Mouse (Mus musculus) neural tube, embryonic 14.5 days (tissue): ENCODE results near the gene Olfr951. TPM values are rescaled to one million over a fixed set of nuclear protein-coding genes. Genes with fewer than 3 reads are reported as not detected.

Source experiments
- ATAC-seq: fragments of 200-750 bp; cut with Nextera tagmentation; 2 replicates; pipeline ENCODE4 v1.8.0; 2017; ENCODE audit warnings: low read depth, mild to moderate bottlenecking, moderate TSS enrichment, moderate library complexity
- H3K27ac ChIP-seq: fragments of 300-500 bp; sonication (generic); 2 replicates; pipeline ENCODE4 v1.5.1; 2014; ENCODE audit warnings: low read depth, mild to moderate bottlenecking, control low read depth, low read length, moderate library complexity, mixed read lengths
- H3K27me3 ChIP-seq: fragments of 300-500 bp; sonication (generic); 2 replicates; pipeline ENCODE4 v1.6.1; 2014; ENCODE audit warnings: low read length; ENCODE audit not compliant: control insufficient read depth, insufficient read depth
- H3K36me3 ChIP-seq: fragments of 300-500 bp; sonication (generic); 2 replicates; pipeline ENCODE4 v1.6.1; 2014; ENCODE audit warnings: low read length, mixed read lengths; ENCODE audit not compliant: control insufficient read depth, insufficient read depth
- H3K4me1 ChIP-seq: fragments of 300-500 bp; sonication (generic); 2 replicates; pipeline ENCODE4 v1.6.1; 2014; ENCODE audit warnings: low read length; ENCODE audit not compliant: control insufficient read depth, insufficient read depth
- H3K4me2 ChIP-seq: fragments of 300-500 bp; sonication (generic); 2 replicates; pipeline ENCODE4 v1.6.1; 2014; ENCODE audit warnings: mild to moderate bottlenecking, low read depth, low read length, control low read depth
- H3K4me3 ChIP-seq: fragments of 300-500 bp; sonication (generic); 2 replicates; pipeline ENCODE4 v1.5.1; 2014; ENCODE audit warnings: low read depth, low read length, control low read depth, mixed read lengths
- H3K9ac ChIP-seq: fragments of 300-500 bp; sonication (generic); replicated peaks from 2 replicates; pipeline ENCODE4 v1.6.1; 2014; ENCODE audit warnings: low read depth, mild to moderate bottlenecking, control low read depth, low read length, mixed read lengths
- H3K9me3 ChIP-seq: fragments of 300-500 bp; sonication (generic); 2 replicates; pipeline ENCODE4 v1.6.1; 2016; ENCODE audit warnings: low read length; ENCODE audit not compliant: control insufficient read depth
- WGBS: fragments of 180-500 bp; shearing (Covaris S2); extraction: QIAGEN DNeasy Blood & Tissue Kit; methylation state at CpG from one replicate; pipeline ENCODE4 v1.1.7; 2014; 5-methylcytosine and 5-hydroxymethylcytosine counted together
- polyA plus RNA-seq: library from polyadenylated mRNA; unstranded; fragments of >200 nt; fragmentation: Nextera tagmentation; extraction: Ambion mirVana; gene quantifications from 2 replicates; pipeline ENCODE4 v1.2.1, GENCODE M21; 2014

Gene Olfr951
- polyA plus RNA-seq: not detected in 2 replicates

- no peak within 1 kb of the TSS for H3K27ac ChIP-seq
- no peak within 1 kb of the TSS for H3K4me2 ChIP-seq
- no peaks in the 10 kb centered on the region for H3K9me3 ChIP-seq
- ATAC-seq: no peak
- no peaks in the 10 kb centered on the region for H3K27me3 ChIP-seq
- H3K36me3 ChIP-seq: no peaks in the 10 kb centered on the region
- 94% methylated on average over 2 of the region's 2 CpGs for WGBS
- no peak within 1 kb of the TSS for H3K9ac ChIP-seq
- no peaks in the 10 kb centered on the region for H3K4me1 ChIP-seq
- no peak within 1 kb of the TSS for H3K4me3 ChIP-seq
Measured at GRCm38 (mm10) chr9:39387110-39387509, at the start of gene Olfr951. Gene Olfr951 (plus strand): TSS chr9:39387410.

GRCm38 (mm10) chr9:39427048-39427447 is 39.8 kb downstream of the Olfr951 start, which contains the start of gene Olfr952:
Gene Olfr952 (minus strand): TSS chr9:39427148.
- no peak for ATAC-seq
- no peak within 1 kb of the TSS for H3K4me3 ChIP-seq
- H3K4me1 ChIP-seq: no peaks in the 10 kb centered on the region
- no peak within 1 kb of the TSS for H3K4me2 ChIP-seq
- H3K9me3 ChIP-seq: no peaks in the 10 kb centered on the region
- no peak within 1 kb of the TSS for H3K9ac ChIP-seq
- no peaks in the 10 kb centered on the region for H3K27me3 ChIP-seq
- no peaks in the 10 kb centered on the region for H3K36me3 ChIP-seq
- no peak within 1 kb of the TSS for H3K27ac ChIP-seq

Other genes with a start within 250 kb of the Olfr951 start
- gene Olfr943, start 221.1 kb upstream of the Olfr951 start, polyA plus RNA-seq: not detected in 2 replicates
- gene Olfr944, start 185.5 kb upstream of the Olfr951 start, polyA plus RNA-seq: not detected in 2 replicates
- gene Olfr1537, start 137.4 kb upstream of the Olfr951 start, polyA plus RNA-seq: not detected in 2 replicates
- not detected in 2 replicates for gene Olfr945, start 110.6 kb upstream of the Olfr951 start, polyA plus RNA-seq
- not detected in 2 replicates for gene Olfr948, start 61.4 kb upstream of the Olfr951 start, polyA plus RNA-seq
- not detected in 2 replicates for gene Olfr952, start 39.7 kb downstream of the Olfr951 start, polyA plus RNA-seq
- not detected in 2 replicates for gene Olfr954, start 69.3 kb downstream of the Olfr951 start, polyA plus RNA-seq
- gene Olfr955, start 84.5 kb downstream of the Olfr951 start, polyA plus RNA-seq: not detected in 2 replicates
- gene Olfr44, start 106.6 kb downstream of the Olfr951 start, polyA plus RNA-seq: not detected in 2 replicates
- not detected in 2 replicates for gene Olfr957, start 128.4 kb downstream of the Olfr951 start, polyA plus RNA-seq
- gene Olfr958, start 166.6 kb downstream of the Olfr951 start, polyA plus RNA-seq: not detected in 2 replicates
- not detected in 2 replicates for gene Olfr959, start 188.2 kb downstream of the Olfr951 start, polyA plus RNA-seq
- 141 and 199 TPM in 2 replicates for gene AW551984, start 217.0 kb downstream of the Olfr951 start, polyA plus RNA-seq
- gene Olfr148, start 223.2 kb downstream of the Olfr951 start, polyA plus RNA-seq: not detected in 2 replicates
- not detected in 2 replicates for gene Olfr960, start 234.0 kb downstream of the Olfr951 start, polyA plus RNA-seq